Mouse (Mus musculus): ENCODE results near the gene Pdgfc.

DNA sequence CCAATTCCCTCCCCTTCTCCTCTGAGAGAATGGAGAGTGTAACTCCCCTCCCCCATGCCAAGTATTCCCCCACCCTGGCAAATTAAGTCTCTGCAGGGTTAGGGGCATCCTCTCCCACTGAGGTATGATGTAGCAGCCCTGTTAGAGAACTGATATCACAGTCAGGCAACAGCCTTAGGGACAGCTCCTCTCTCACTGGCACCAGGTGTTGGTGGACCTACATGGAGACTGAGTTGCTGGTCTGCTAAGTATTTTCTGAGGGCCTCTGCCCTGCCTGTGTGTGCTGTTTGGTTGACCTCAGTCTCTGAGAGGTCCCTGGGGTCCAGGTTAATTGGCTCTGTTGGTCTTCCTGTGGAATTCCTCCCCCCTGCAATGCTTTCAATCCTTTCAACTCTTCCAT lies 114.0 kb downstream of the Pdgfc start:
- TF ChIP-seq POLR2A (IDR thresholded peaks at IDR 0.05; ENCODE audit: insufficient read depth, low read depth, low read length) (no peak), CTCF (IDR thresholded peaks at IDR 0.05; ENCODE audit: insufficient read depth, low read depth, low read length) (no peak)
